Mouse (Mus musculus): ENCODE measurements around the gene Cib4.
A peak's percentile ranks its signal among the peaks of the same experiment; 100 is the strongest.

The Cib4 gene

DNA sequence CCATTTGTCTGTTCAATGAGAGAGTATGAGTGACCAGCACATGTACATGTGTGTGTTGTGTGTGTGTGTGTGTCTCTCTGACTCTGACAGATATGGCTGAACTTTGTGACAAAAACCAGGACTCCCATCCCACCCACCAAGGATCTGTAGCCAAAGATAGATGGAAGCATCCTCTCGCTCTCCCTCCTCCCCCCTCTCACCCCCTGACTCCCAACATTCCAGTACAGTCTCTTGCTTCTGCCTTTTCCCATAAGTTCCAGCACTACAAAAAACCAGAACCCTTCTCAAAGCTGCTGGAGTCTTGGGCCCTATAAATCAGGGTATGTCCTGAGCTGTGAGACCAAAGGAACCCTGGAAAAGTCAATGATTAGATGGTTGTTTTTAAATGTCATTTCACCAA, 22.8 kb upstream of the Cib4 start:
- DNase-seq: no peak

DNA sequence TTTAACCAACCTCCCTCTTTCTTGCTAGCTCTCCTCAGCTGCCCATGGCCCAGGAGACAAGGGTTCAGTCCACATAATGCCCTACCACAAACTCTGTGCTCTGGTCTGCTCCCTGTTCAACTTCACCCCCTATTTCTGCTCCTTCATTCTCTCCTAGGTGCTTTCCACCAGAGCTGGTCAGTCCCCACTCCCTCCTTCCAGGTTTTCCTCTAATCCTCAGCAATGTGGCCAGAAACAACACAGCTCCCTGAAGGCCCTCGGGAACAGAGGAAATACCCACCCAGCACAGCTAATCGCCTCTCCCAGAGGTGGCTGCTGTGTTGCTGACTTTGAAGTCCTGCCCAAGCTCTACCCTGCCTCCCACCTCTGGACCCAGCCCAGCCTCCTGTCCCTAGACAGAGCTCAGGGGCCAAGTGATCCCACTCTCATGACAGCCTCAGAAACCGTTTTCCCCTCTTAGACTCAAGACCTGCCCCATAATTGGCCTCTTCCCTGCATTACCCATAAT, 14.4 kb upstream of the Cib4 start:
- DNase-seq: no peak

DNA sequence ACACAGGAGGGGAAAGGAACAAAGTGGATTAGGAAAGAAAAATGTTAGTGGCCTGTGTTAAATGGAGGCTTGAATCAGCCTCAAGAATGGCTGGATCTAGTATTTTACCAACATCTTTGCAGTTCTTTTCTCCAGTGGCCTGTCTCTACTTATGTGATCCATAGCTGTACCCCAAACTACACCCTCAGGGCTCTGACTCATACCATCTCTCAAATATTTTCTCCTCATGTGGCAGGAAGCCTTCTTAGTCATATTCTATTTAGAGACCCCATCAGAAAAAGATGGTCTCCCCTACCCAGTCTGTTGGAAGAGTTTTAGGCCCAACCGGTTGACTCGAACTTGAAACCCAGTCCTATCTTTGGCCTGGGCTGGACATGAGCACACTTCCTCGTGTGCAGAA, 13.8 kb upstream of the Cib4 start:
- DNase-seq: no peak

DNA sequence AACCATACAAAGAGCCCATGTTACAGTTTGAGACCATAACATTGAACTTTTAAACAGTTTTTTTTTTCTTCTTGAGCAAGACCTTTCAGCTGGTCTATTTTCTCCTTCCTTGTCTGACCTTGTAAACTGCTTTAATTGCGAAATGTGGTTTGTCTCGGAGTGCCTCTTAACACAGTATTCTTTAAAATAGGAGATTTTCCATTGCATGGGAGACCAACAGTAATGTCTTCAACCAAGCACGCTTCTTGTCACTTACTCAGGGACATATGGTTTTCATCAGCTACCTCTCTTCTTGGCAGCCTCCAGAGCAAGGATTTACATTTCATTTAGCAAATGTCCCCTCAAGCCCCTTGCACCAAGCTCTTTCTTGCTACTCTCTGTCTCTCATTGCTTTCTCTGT, 10.6 kb upstream of the Cib4 start:
- no peak for DNase-seq

DNA sequence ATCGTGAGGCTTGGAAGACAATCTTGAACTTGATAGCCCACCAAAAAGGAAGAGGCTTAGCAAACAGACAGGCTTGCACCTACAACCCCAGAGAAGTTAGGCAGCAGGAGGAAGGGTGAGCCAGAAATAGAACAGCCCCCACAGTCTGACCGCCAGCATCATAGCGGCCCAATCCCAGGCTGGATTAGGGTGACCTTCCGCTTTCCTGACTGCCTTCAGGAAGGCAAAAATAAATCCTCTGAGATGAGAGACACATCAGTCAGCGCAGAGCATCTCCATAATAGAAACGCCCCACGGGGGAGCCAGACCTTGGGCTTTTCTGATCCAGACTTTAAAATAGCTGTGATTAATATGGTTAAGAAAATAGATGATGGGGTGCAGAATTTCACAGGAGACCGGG, 9.3 kb upstream of the Cib4 start:
- DNase-seq: no peak

DNA sequence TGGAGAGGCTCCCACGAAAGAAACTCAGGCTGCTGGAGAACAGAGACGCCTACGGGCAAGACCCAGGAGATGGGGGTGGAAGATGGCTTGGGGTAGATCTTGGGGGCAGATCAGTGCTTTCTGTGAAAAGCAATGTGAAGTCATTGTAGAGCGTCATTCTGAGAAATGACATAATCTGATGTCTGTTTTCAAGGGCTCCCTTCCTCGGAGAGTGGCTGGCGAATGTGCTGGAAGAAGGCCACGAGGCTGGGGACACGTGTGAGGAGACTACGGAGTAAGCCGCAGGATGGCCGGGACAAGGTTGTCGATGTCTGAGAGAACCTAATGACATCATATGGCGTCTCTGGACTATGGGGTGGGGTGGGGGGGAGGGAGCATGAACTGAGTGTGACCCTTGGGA, 8.3 kb upstream of the Cib4 start:
- DNase-seq: no peak

DNA sequence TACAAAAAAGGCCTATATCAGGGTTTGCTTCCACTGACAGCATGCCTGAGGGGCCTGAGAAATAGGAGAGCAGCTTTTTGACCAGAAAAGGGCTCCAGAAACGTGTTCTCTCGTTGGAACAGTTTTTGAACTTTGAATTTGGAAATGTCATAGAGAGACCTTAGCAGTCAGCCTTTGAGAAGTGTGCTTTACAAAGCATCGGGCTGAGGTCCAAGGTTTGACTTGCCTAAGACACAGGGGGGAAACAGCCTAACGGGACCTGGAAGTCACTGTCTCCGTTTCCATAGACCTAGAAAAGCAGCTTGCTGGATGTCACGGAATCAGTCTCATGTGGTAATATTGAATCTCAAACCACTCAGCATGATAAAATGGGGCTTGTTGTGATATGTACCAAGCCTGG, 6.4 kb upstream of the Cib4 start:
- no peak for DNase-seq

DNA sequence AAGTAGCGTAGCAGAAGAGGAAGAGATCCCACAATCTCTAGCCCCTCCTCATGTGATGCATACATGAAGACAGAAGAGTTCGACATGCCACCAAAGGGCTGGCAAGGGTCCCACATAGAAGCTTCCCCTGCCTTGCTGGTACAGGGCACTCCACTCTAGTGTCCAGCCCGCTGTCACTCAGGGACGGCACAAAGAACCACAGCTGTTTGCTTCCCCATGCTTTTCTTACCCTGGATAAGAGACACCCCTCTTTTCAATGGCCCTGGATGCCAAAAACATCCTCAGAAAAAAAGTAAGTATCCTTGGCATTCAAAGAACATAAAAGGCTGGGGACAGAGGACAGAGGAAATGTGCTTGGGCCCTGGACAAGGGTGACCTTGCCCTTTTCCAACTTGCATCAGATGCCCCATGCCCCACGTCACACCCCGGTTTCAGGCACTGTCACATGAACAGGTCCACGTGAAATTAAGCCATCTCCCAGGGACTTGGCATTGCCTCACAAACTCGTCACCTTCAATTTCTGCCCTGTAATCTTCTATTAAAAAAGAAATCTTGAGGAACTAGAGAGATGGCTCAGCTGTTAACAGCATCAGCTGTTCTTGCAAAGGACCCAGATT, 5.5 kb upstream of the Cib4 start:
- DNase-seq: no peak

DNA sequence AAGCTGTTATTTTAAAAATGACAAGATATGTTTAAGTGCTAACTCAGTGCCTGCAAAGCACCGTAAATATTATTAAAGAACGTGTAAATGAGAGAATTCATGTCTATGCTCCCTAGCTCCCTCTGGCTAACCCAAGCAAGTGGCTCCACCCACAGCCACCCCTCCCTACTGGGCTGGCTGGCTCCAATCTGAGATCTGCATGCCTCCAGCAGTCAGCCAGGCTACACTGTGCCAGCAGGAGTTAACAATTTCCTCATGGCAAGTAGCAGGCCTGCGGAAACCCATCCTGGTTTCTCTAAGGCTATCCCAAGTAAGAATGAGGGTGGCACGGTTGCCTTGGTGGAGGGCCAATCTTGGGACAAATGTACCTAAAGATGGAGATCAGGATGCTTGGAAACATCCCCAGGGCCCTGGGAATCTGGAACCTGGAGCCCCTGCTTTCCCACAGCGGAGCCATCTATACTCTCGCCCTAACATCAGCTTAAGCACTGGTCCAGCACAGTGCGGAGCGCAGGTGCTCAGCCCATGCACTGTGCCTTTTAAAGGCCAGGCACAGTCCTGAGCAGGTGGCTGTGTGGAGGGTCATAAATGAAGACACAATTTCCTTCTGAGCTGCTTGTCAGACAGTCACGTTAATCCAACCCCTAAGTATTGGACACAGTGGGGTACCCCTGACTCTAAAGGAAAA, 4.8 kb upstream of the Cib4 start:
- peak; percentile 48 for DNase-seq

DNA sequence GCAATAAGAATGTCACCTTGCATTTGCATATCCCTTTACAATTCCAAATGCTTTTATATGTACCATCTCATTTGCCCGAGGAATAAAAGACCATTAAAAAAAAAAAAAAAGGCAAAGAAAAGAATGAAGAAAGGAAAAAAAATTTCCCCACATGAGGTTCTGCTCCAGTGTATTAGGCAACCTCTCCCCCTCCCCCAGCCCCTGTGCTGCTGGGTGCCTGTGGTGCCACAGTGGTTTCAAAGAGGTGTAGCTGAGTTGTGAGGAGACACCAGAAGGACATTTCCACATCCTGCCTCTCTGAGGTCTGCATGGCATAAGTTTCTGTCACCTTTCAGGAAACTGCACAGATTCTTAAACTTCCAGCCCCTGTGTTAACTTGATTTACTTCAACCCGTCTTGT, 3.0 kb upstream of the Cib4 start:
- DNase-seq: no peak

DNA sequence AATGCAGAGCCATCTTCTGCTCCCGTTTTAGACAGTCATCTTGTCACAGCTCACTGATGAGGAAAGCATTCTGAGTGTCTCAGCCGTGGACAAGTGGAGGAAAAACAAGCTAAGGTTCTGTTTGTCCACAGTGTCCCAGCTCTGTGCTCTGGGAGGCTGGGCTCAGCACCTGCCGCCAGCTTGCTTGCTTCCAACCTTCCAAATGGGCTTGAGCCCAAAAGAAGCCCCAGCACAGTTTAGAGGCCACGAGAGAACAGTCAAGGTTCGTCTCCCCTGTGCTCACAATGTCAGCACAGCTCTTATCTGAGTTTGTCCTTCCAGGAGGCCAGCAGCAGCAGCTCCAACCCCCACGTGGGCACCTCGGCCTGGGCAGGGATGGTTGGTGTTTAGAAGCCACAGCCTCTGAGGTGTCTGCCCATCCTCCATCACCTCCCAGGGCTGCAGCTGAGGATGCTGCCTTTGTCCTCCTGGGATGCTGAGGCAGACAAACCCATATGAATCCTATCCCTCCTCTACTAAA, 9.5 kb downstream of the Cib4 start:
- no peak for DNase-seq

DNA sequence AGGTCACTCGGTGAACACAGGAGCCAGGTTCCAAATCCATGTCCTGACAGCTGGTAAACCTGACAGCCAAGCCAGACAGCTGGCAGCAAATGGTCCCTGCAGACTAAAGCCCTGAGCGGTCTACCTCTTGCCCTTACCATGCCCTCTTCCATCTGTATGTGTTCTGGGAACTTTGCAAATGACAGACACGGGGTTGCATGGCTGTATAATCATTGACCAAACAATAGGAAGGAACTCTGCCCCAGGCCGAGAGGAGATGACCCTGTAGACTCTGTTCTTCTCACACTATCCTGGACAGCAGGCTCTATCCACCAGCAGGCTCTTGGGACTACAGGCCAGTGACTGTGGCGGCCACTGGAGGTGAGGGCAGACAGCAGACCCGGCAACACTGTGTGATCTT, 11.0 kb downstream of the Cib4 start:
- DNase-seq: no peak

DNA sequence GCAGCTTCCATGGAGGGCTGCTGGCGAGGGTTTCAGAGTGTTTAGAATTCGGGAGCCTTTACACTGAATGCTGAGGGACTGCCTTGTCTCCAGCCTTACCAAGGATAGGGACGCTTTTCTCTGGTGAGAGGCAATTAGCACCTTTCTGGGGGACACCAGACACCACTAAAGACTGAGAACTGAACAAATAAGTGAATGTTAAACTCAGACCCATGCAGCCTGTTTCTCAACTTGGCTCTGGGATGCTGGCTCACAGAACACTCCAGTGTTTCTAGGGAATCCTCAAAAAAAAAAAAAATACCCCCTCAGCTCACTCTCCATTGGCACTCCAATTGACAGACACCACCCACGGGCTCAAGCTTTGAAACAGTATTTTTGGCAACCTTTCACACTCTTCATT, 16.7 kb downstream of the Cib4 start:
- DNase-seq: no peak

DNA sequence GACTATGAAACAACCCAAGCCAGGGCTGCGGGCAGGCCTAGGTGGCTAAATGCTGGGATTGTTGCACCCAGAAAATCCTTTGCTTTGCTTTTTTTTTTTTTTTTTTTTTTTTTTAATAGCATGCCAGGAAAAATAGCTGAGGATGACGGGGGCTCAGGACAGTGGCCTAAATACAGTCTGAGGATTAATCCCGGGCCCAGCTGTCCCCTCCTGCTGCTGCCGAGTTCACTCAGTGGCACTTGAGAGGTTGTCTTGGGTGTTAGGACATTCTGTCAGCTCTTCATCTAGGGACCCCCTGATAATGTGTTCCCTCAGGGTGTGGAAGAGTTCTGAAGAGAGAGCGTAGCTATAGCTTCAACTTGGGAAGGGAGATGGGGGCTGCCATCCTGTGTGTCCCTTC, 18.5 kb downstream of the Cib4 start:
- DNase-seq: no peak

DNA sequence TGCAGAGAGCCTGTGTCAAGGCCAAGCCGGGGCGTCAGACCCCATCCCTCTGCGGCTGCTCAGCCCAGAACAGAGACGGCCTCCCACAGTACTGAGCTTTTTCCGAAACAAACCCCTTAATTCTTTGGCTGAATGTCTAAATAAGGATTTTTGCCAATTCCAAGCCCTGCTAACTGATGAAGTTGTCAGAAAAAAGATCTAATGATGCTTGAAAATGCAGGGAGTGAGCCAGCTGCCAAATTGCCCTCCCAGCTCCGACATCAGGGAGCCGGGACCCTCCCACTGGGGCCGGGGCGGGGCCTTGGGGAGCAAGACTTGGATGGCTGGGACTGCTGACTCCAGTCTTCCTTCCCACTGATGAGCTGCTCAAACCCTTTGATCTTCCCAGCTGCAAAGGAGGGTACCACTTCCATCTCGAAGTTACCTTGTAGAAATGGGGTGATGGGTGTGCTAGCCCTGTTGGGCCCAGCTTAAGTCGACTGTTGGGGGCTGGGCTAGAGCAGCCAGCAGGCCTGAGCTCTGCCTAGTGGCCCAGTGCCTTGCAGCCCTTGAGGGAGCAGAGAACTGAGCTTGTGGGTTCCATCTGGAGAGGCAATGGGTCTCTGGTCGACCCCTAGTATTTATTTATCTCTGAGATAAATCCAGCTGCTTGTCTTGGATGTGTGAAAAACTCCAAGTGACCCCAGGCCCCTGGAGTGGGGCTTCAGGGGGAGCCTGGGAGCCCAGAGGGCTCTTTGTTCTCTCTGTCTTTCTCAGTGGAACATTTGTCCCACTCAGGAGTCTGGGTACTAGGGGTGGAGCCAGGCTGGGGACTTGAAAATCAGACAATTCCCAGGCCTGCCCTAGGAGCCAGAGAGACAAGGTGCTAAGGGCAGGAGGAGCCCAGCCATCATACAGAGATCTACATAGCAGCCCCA, 19.5 kb downstream of the Cib4 start:
- DNase-seq: no peak

DNA sequence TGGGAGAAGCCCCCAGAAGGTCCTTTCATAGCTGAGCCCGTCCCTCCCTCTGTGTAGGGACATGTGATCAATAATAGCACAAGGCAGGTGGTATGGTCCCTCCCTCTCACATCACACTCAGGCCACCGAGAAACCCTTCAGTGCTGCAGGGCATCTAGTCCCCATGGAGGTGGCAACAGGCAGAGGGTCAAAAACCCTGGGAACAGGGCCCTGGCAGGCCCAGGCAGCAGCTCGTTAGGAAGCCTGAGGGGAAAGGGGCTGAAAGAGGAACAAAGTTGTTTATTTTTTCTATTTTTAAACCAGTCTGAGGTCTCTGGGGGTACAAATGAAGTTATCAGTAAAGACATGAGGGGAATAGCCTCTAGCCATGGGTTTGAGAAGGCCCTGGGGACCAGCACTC, 21.4 kb downstream of the Cib4 start:
- no peak for DNase-seq

DNA sequence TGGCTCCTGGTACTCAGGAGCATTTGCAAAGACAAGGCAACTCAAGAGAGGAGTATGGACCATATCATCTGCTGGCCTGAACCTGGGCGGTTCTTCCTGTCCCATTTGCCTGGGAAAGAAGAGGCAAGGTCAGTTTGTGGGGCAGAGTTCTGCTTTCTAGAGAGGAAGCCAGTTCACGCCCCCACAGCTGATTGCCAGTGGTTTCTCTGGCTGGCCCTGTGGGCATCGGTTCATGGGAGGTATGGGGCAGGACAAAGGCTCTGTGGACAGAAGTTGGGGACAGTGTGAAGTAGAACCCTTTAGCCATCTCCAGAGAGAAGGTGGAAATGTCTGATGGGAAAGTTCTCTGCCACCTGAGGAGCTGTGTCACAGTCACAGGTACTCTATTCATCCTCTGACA, 22.5 kb downstream of the Cib4 start:
- DNase-seq: no peak

DNA sequence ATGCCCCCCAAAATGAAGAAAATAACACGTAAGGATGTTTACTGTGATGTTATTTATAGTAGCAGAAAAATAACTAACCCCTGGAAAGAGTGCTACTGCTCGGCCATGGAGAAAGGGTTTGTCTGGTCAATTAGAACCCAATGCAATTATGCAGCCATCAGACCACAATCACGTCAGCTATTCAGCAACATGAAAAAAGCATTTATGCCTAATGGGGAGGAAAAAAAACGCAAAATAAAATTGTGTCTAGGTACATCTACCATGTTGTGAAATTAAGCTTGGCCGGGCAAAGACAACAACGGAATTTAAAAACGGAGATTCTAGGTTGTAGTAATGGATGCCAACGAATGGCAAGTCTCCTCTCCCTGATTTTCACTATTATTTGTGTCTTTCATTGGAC, 23.2 kb downstream of the Cib4 start:
- no peak for DNase-seq

DNA sequence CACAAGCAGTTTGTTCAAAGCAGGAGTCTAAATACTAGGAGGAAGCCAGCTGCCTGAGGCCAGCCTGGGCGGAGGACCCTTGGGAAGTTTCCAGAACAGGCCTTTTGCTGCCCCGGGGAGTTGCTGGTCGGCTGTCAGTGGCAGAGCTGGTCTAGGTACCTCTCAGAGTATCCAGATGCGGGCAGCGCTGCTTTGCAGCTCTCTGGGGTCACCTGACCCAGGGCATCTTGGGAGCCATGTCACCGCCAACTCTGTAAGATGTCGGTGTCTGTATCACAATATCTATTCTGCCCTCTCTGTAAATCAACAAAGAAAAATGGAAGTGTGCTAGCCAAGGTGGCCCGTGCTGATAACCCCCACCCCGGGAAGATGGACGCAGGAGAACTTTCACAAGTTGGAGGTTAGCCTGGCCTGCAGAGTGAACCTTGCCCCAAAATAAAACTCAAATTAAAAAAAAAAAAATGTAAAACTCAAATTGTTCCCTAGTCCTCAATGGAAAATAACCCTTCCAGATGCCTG, 25.4 kb downstream of the Cib4 start:
- no peak for DNase-seq

DNA sequence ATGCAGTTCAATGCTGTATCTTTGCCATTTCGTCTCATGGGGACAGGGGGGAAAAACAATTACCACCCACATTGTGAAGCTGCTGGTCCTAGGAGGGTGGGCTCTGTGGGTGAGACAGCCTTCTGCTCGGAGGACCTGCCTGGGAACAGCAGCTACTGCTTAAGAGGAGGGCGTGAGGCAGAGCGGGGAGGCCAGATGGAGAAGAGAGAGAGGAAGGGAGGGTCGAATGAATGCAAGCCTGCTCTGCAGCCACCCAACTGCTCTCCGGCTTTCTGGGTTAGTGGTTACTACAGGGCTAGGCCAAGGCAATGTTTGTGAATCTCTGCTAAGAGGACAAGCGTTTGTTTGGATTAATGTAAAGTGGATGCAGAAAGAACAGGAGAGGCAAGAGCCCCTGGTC, 26.1 kb downstream of the Cib4 start:
- no peak for DNase-seq

DNA sequence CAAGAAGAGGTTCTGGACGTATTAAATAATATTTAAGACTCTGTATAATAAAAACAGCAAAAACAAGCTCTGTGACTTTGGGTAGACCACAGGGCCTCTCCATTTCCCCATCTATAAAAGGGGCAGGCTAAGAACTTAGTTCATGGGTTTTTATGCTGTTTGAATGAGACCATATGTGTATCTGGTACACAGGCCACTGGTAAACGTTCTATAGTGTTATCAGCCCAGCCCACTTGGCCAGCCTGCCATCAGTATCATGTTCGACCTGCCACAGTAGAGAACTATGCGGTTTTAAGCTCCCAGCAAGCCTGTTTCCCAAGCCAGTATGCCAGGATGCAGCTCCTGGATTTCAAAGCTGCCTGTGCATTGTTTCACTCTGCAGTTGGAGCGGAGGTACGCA, 27.1 kb downstream of the Cib4 start:
- DNase-seq: no peak

DNA sequence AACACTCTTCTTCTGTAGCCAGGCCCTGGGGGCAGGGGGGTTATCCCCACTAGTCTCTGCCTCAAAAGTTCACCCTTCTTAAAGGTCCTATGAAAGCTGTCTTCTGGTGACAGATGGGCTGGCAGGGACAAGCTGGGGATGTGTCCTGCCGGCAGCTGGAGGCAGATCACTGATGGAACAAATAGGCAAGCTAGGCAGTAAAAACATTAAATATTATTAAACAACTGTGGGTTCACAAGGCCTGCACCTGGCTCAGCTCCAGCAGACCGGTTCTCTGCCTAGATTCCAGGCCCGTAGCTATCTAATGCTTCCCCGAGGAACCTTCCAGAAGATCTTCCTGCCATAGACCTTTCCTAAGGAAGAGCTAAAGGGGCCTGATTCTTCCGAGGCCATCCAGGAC, 27.5 kb downstream of the Cib4 start:
- no peak for DNase-seq

DNA sequence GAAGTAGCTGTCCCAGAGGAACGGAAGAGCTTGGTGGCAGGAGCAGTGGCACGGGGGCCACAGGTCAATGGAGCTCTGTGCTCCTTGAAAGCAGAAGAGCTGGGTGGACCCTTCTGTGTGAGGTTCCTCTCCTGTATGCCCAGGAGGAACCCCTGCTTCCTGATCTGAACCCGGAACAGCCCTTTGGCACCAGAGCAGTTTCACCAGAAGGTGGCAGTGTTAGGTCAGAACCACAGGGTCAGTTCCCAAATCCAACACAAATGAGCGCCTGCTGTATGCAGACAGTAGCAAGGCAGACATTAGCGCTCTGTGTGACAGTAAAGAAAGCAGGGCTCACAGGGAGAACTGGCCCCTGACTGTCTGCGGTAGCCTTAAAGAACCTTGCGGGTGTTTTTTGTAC, 29.3 kb downstream of the Cib4 start:
- peak; percentile 62 for DNase-seq

DNA sequence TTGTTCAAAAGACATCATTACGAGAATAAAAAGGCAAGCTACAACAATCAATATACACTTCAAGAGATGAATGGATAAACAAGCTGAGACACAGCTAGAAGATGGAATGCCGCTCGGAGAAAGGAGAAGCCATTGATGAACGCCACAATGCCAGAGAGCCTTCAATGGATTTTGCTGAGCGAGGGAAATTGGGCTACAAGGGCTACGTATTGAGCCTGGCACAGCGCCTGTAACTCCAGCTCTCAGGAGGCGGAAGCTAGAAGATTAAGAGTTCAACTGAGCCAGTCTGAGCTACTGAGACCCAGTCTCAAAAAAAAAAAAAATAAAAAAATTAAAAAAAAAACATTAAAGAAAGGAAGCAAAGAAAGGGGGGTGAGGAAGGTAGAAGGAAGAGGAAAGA, 32.5 kb downstream of the Cib4 start:
- no peak for DNase-seq
